Mouse (Mus musculus): ENCODE data around the gene Gbx1.

- TF ChIP-seq CTCF (IDR thresholded peaks at IDR 0.05; ENCODE audit: low read depth) = no peak
- TF ChIP-seq EP300 (IDR thresholded peaks at IDR 0.05; ENCODE audit: low read depth) = no peak
Observed at GRCm38 (mm10) chr5:24453283-24453984, 73.6 kb downstream of the Gbx1 start.
